Mouse (Mus musculus): ENCODE data around the gene Cdk2ap2.

GRCm38 (mm10) chr19:4056727-4057126 lies 40.3 kb upstream of the Cdk2ap2 start:
- TF ChIP-seq CTCF (IDR thresholded peaks at IDR 0.05; ENCODE audit: extremely low read depth, insufficient read depth, low read length) = no peak
- TF ChIP-seq POLR2A (IDR thresholded peaks at IDR 0.05; ENCODE audit: extremely low read depth, insufficient read depth, low read length) = no peak
